In the genomic region with DNA sequence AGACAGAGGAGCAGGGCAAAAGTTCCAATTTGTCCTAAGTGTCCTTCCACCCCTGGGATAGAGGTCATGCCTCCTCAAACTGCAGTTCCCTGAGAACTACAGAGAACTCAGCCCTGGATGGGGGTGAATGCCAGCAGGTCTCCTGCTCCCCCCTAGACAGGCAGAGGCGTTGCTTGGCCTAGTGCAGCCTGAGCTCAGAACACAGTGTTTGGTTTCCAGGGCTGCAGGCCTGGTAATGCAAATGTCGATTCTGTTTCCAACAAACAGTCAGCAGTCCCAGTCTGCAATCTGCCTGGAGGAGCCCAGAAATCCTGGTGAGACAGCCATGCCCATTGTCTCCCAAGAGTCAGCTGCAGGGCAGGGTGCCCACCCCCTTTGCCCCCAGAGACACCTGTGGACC, we compare ENCODE assay signal across 19 mouse cellular contexts. TPM values are rescaled to one million over a fixed set of nuclear protein-coding genes. Genes with fewer than 3 reads are reported as not detected.
A peak's percentile ranks its signal among the peaks of the same experiment; 100 is the strongest.
DNase-seq lines count a peak whose midpoint lies in the region; ATAC-seq and TF ChIP-seq lines count a peak whose summit lies in the region.
"Had no signal": no experiment of that assay in that cellular context is flagged by ENCODE, and none has a peak within 500 bp of the region (broad histone marks: within the 10 kb centered on the region; RNA-seq: fewer than 3 reads in every experiment).

Gene Tekt4 (plus strand): TSS at position 344 of the 400 bp plus-strand sequence.

- H3K27ac ChIP-seq in heart, embryonic 13.5 days (replicated peaks) = no peak within 1 kb of the TSS
- no peak within 1 kb of the TSS for H3K27ac ChIP-seq in lung, postnatal 0 days (ENCODE audit: low read length)
- no peak within 1 kb of the TSS for H3K27ac ChIP-seq in hindbrain, embryonic 13.5 days
- H3K27ac ChIP-seq in limb, embryonic 15.5 days = no peak within 1 kb of the TSS
- H3K27ac ChIP-seq: forebrain, embryonic 15.5 days; heart, embryonic 15.5 days; kidney, embryonic 15.5 days; liver, embryonic 13.5 days; neural tube, embryonic 12.5 days had no signal

- peaks cover 18% of the 10 kb centered on the region for H3K4me1 ChIP-seq in heart, embryonic 13.5 days
- H3K4me1 ChIP-seq in lung, postnatal 0 days (ENCODE audit: insufficient read depth, low read depth, low read length) = no peaks in the 10 kb centered on the region
- peaks cover 13% of the 10 kb centered on the region for H3K4me1 ChIP-seq in hindbrain, embryonic 13.5 days (replicated peaks)
- no peaks in the 10 kb centered on the region; the same call in 1 of the 2 replicates for H3K4me1 ChIP-seq in limb, embryonic 15.5 days
- H3K4me1 ChIP-seq: forebrain, embryonic 15.5 days; kidney, embryonic 15.5 days; liver, embryonic 13.5 days; neural tube, embryonic 12.5 days had no signal

- no peaks in the 10 kb centered on the region for H3K27me3 ChIP-seq in heart, embryonic 13.5 days (replicated peaks)
- H3K27me3 ChIP-seq in lung, postnatal 0 days (replicated peaks; ENCODE audit: insufficient read depth, low read length) = no peaks in the 10 kb centered on the region
- 0 out of 2 replicates have a peak, but pooled peaks cover 6% of the 10 kb centered on the region for H3K27me3 ChIP-seq in hindbrain, embryonic 13.5 days
- no peaks in the 10 kb centered on the region for H3K27me3 ChIP-seq in limb, embryonic 15.5 days
- H3K27me3 ChIP-seq: forebrain, embryonic 15.5 days; kidney, embryonic 15.5 days; liver, embryonic 13.5 days; neural tube, embryonic 12.5 days had no signal

- no peaks in the 10 kb centered on the region for H3K36me3 ChIP-seq in heart, embryonic 13.5 days
- no peaks in the 10 kb centered on the region for H3K36me3 ChIP-seq in lung, postnatal 0 days (ENCODE audit: insufficient read depth, low read length)
- no peaks in the 10 kb centered on the region for H3K36me3 ChIP-seq in hindbrain, embryonic 13.5 days
- no peaks in the 10 kb centered on the region for H3K36me3 ChIP-seq in limb, embryonic 15.5 days
- H3K36me3 ChIP-seq: forebrain, embryonic 15.5 days; heart, embryonic 15.5 days; kidney, embryonic 15.5 days; liver, embryonic 13.5 days; neural tube, embryonic 12.5 days had no signal

- no peak for DNase-seq in heart, postnatal 36 days
- DNase-seq in lung, postnatal 0 days (ENCODE audit: low spot score) = no peak
- no peak for DNase-seq in lung, postnatal 36 days
- DNase-seq in urinary bladder, postnatal 36 days (ENCODE audit: low spot score in 2 of 2) = no peak
- DNase-seq: adrenal gland, adult 2 months; cerebellum, adult 2 months; liver, embryonic 13.5 days; lung, postnatal 10 days; right cerebral cortex, postnatal 25 days had no signal

- H3K9ac ChIP-seq in heart, embryonic 13.5 days = peak within 1 kb of the TSS; percentile 30; the same call in 1 of the 2 replicates
- H3K9ac ChIP-seq in lung, postnatal 0 days (replicated peaks; ENCODE audit: low read depth) = no peak within 1 kb of the TSS
- H3K9ac ChIP-seq in hindbrain, embryonic 13.5 days = peak within 1 kb of the TSS; percentile 24; the same call in 1 of the 2 replicates
- 0 out of 2 replicates have a peak within 1 kb of the TSS, but pooled peaks have one; percentile 14 for H3K9ac ChIP-seq in limb, embryonic 15.5 days
- H3K9ac ChIP-seq: forebrain, embryonic 15.5 days; heart, embryonic 15.5 days; kidney, embryonic 15.5 days; liver, embryonic 13.5 days; neural tube, embryonic 12.5 days had no signal

- intact Hi-C loops in heart, postnatal 36 days (cut with DNase I) = no loop called here

- H3K9me3 ChIP-seq in heart, embryonic 13.5 days = no peaks in the 10 kb centered on the region
- no peaks in the 10 kb centered on the region for H3K9me3 ChIP-seq in lung, postnatal 0 days (ENCODE audit: low read length)
- H3K9me3 ChIP-seq in hindbrain, embryonic 13.5 days = no peaks in the 10 kb centered on the region
- no peaks in the 10 kb centered on the region for H3K9me3 ChIP-seq in limb, embryonic 15.5 days
- H3K9me3 ChIP-seq: forebrain, embryonic 15.5 days; heart, embryonic 15.5 days; kidney, embryonic 15.5 days; liver, embryonic 13.5 days; neural tube, embryonic 12.5 days had no signal

- no peak for ATAC-seq in heart, embryonic 13.5 days (ENCODE audit: extremely low read depth, insufficient number of reproducible peaks, low FRiP score, low TSS enrichment)
- ATAC-seq in lung, postnatal 0 days = no peak
- no peak for ATAC-seq in hindbrain, embryonic 13.5 days (ENCODE audit: low FRiP score)
- no peak for ATAC-seq in limb, embryonic 15.5 days (ENCODE audit: insufficient number of reproducible peaks, low FRiP score, low TSS enrichment, low read depth)
- ATAC-seq: forebrain, embryonic 15.5 days had no signal

- 38% methylated on average over 2 of the region's 2 CpGs for WGBS in heart, embryonic 13.5 days
- 39% methylated on average over 2 of the region's 2 CpGs for WGBS in lung, postnatal 0 days
- 35% methylated on average over 2 of the region's 2 CpGs for WGBS in hindbrain, embryonic 13.5 days
- WGBS in limb, embryonic 15.5 days = 37% methylated on average over 2 of the region's 2 CpGs

- no peak within 1 kb of the TSS for H3K4me3 ChIP-seq in heart, embryonic 13.5 days
- no peak within 1 kb of the TSS for H3K4me3 ChIP-seq in lung, postnatal 0 days (ENCODE audit: low read depth, low read length)
- no peak within 1 kb of the TSS for H3K4me3 ChIP-seq in hindbrain, embryonic 13.5 days
- no peak within 1 kb of the TSS for H3K4me3 ChIP-seq in limb, embryonic 15.5 days
- H3K4me3 ChIP-seq: forebrain, embryonic 15.5 days; heart, embryonic 15.5 days; kidney, embryonic 15.5 days; liver, embryonic 13.5 days; neural tube, embryonic 12.5 days had no signal

- no peak for TF ChIP-seq CTCF in lung, postnatal 0 days (IDR thresholded peaks at IDR 0.05)

- no peak for TF ChIP-seq EP300 in lung, postnatal 0 days (IDR thresholded peaks at IDR 0.05)

- no peak within 1 kb of the TSS for H3K4me2 ChIP-seq in heart, embryonic 13.5 days
- no peak within 1 kb of the TSS for H3K4me2 ChIP-seq in lung, postnatal 0 days (replicated peaks; ENCODE audit: low read depth, low read length)
- H3K4me2 ChIP-seq in hindbrain, embryonic 13.5 days = no peak within 1 kb of the TSS
- H3K4me2 ChIP-seq in limb, embryonic 15.5 days = no peak within 1 kb of the TSS
- H3K4me2 ChIP-seq: forebrain, embryonic 15.5 days; heart, embryonic 15.5 days; kidney, embryonic 15.5 days; liver, embryonic 13.5 days; midbrain, embryonic 11.5 days; neural tube, embryonic 12.5 days had no signal

RNA-seq across cellular contexts. Expression of gene Tekt4, which starts in this region (rescaled TPM):
- polyA plus RNA-seq in heart, embryonic 13.5 days (2015; fragmentation: Nextera tagmentation; extraction: Ambion mirVana) = 0.23 and 0.47 TPM in 2 replicates
- total RNA-seq in heart, postnatal 36 days (2021) = under 1 TPM in 1 of 2 experiments, not detected in 1; 0.47 TPM
- polyA plus RNA-seq in lung, postnatal 0 days (2015; fragmentation: Nextera tagmentation; extraction: Ambion mirVana) = 10.3 and 11.7 TPM in 2 replicates
- 1.1 and 2.0 TPM in 2 replicates for polyA plus RNA-seq in hindbrain, embryonic 13.5 days (2015; fragmentation: Nextera tagmentation; extraction: Ambion mirVana)
- polyA plus RNA-seq in limb, embryonic 15.5 days (2015; fragmentation: Nextera tagmentation; extraction: Ambion mirVana) = not detected in 2 replicates
- total RNA-seq: ES-E14; gastrocnemius, adult 8-10 months had no signal
- polyA plus RNA-seq: kidney, embryonic 15.5 days; liver, embryonic 13.5 days had no signal
